Mouse (Mus musculus): ENCODE results near the gene Lin54.

The Lin54 gene

DNA sequence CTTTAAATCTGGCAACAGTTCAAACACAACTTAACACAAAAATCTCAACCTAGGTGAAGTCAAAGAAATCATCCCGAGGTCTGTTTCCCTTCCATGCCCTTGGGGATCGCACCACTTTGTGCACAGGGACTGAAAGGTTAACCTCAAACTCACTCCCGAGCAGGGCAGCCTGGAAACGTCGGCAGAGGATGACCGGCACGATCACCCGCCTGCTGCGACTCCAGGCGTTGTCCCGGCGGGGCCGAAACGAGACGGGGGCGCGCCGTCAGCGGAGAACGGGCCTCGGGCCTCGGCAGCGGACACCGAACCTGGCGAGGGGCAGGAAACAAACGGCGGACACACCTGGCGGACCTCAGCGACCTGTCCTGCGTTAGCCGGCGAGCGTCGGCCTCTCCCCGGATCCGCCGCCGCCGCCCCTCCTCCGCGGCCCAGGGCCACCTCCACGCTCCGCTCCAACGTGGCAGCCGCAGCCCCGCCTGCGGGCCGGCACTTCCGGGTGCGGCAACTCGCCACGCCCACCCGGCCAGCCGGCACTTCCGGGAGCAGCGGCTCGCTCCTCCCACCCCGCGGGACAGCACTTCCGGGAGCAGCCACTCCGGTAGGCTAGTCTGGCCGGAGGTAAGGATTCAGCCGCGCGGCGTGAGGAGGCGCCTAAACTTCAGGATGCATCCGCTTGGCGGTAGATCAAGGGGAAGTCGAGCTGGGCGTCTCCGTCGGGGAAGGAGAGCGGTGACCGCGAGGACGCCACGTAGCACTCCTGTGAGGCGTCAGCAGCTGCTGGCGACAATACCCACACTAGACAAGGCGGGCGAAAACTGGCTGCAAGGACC, 84.5 kb downstream of the Lin54 start, which contains the start of gene Sec31a:
Gene Sec31a, minus strand, starts transcription at position 474 of the 830 bp plus-strand sequence.
- DNase-seq, result peak; percentile 93 to 95

- no peak for DNase-seq
These were observed 85.8 kb downstream of the Lin54 start for GRCm38 (mm10) chr5:100414474-100415196.

DNA sequence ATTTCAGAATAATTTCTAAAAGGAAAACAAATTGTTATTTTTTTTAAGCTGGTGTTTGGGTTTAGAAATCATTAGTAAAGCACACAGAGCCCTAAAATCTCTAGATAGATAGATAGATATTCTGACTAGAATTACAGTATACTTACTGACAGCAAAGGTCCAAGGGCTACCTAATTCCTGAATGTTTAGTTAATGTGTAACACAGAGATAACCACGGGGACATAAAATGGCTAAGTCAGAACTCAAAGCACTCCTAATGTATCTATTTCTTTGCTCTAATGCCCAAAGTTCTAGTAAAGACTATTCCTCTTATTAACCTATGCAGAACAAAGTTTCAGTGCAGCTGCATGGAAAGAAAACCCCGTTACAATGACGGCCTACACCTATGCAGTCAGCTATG, 87.6 kb downstream of the Lin54 start:
- no peak for DNase-seq

DNA sequence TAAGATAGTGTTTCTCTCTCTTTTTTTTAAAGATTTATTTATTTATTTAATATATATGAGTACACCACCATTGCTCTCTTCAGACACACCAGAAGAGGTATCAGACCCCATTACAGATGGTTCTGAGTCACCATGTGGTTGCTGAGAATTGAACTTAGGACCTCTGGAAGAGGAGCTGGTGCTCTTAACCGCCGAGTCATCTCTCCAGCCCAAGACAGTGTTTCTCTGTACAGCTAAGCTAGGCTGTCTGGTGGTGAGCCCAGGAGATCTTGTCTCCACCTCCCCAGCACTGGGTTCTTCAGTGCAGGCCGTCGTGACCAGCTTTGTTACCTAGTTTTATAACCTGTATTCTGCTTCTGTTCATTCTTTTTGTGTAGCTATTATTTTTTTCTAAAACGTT, 90.2 kb downstream of the Lin54 start:
- no peak for DNase-seq

- no peak for DNase-seq
These were observed 92.0 kb downstream of the Lin54 start for GRCm38 (mm10) chr5:100408485-100408884.

DNA sequence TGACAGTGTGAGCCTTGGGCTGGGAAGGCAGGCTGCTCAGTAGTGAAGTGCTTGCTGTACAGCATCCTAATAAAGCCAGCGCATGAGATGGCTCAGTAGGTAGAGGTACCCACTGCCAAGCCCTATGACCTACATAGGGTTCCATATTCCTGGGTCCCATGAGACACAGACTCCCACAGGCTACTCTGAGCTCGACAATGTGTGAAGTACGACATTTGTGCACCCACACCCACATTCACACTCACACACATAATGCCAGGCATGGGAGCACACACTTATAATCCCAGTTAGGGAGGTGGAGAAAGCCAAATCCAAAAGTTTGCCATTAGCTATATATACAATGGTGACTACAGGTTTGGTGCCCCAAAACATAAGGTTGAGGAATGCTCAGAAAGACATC, 103.7 kb downstream of the Lin54 start:
- DNase-seq, result no peak

GRCm38 (mm10) chr5:100393681-100394080, 106.8 kb downstream of the Lin54 start:
- no peak for DNase-seq

DNA sequence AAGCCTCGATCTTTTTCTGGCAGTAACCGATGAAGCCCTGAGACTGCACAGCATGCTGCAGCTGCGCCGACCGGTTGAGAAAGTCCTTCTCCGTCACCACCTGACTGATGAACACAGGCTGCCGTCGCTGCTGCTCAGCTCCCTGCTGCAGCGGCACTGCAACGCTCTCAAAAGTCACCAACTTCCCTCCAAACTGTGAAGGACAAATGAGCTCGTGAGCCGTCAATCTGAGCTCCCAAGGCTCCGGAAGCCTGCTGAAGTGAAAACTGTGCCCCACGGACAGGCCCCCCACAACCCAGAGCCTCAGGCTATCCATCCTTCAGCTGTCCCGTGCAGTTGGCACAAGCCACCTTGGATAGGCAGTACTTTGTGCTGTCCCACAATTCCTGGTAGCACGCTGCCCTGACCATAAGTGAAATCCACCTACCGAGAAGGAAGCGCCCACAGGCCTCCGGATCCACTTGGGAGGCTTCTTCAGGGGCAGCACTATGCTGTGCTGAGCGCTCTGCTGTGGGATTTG, 107.9 kb downstream of the Lin54 start:
- DNase-seq, result no peak

All from thymus, adult 18-20 months (tissue).